Mouse (Mus musculus): Measurements from ENCODE around the gene Zfp54.
"Not testable (repeated sequence)": the region's sequence is repeated elsewhere in the genome, so short reads cannot be mapped to it uniquely, and the experiment has no call there.

Gene Zfp54

DNA sequence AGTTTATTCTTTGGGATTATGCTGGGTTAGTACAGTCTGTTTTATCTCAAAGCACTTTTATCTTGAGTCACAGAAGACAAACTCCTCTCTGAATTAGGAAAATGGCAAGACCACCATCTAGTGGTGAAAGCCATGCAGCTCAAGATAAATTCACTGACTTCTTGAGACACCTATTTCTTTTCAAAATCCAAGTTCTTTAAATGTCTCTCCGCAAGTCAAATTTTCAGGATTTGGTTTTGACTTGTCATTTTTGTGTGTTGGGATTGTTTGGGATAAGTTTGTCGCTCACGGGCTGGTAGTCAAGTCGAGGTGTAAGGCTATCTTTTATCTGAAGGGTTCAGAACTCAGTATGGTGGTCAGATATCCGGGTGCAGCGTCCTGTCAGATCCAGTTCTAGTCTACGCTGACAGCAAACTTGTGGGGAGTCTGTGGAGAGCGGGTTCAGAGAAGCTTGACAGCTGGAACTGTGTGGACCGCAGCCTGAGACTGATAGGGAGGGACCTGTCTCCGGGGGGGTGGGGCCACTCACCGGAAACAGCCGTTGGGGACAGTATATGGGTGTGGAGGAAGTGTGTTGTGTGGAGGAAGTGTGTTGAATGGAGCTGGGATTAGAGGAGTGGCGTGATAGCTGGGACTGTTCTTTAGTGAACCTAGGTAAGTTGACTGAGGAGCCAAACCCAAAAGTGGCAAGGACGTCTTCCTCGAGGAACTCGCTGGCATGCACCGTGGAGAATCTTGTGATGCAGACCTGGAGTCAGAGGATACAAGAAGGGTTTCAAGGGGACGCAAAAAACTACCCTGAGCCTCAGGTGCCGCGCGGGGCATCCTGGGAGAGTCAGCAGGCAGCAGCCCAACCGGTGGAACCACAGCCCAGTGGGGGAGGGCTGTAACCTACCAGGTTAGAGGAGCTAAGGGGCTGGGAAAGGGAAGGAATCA lies at the start of gene Zfp54:
TSS of gene Zfp54 (plus strand) at position 564 of the 936 bp plus-strand sequence.
- peak; percentile 28 for DNase-seq

DNA sequence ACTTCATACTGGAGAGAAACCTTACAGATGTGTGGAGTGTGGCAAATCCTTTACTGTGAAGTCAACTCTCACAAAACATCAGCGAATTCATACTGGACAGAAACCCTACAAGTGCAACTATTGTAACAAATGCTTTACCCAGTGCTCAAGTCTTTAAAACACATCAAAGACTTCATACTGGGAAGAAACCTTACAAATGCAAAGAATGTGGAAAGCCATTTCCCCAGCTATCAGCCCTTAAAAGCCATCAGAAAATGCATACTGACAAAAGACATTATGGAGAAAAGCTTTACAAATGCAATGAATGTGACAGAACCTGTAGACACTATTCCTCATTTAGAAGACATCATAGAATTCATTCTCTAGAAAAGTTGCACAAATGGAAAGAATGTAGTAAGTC lies 47.7 kb upstream of the Zfp54 start:
- DNase-seq, result no peak

DNA sequence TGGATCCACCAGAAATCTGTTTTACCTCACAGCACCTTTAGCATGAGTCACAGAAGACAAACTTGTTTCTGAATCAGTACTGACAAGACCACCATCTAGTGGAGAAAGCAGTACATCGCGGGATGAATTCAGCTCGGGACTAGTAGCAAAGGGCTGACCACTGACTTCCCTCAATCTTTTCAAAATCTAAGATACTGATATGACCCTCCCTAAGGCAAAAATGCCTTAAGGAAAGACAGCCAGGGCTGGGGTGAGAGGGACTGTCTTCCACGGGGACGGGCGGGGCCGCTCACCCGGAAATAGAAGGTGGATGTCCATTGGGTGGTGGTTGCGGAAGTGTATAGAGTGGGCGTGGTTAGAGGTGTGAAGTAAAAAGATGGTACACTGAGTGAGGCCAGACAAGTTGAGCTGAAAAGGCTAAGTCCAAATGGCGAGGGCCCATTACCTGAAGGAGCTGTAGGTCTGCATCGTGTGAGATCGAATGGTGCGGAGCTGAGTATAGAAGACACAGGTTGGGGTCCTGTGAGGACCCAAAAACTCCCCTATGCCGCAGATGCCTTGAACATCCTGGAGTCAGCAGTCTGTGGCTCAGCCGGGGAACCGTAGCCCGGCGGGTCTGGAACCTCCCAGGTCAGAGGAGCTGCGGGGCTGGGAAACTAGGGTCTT lies 39.5 kb upstream of the Zfp54 start, which contains the start of gene Zfp677:
TSS of gene Zfp677 (plus strand) at position 358 of the 666 bp plus-strand sequence.
- peak; percentile 33 for DNase-seq

- DNase-seq, result no peak
Measured at GRCm38 (mm10) chr17:21384057-21384411, 39.0 kb upstream of the Zfp54 start.

GRCm38 (mm10) chr17:21438806-21439400 lies 15.9 kb downstream of the Zfp54 start:
- not testable (repeated sequence) for DNase-seq

- DNase-seq, result peak; percentile 49
Measured at GRCm38 (mm10) chr17:21449669-21450068, 26.6 kb downstream of the Zfp54 start.

- peak; percentile 71 for DNase-seq
Measured at GRCm38 (mm10) chr17:21450138-21450704, 27.2 kb downstream of the Zfp54 start, which contains the start of gene Zfp51. Gene Zfp51, plus strand, starts transcription at chr17:21450374.

DNA sequence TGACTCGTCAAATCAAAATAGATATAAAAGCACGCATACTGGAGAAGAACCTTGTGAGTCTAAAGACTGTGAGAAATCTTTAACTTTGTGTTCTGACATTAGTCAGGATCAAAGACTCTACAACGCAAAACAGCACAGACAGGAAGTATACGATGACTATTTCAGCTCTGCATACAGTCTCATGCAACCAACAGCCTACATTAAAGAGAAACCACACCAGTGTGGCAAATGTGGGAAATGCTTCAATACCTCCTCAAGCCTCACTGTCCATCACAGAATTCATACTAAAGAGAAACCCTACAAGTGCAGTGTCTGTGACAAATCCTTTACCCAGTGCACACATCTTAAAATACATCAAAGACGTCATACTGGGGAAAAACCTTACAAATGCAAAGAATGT lies 40.5 kb downstream of the Zfp54 start:
- no peak for DNase-seq

- DNase-seq, result no peak
Measured at GRCm38 (mm10) chr17:21472032-21472652, 49.1 kb downstream of the Zfp54 start.

- DNase-seq, result no peak
Measured at GRCm38 (mm10) chr17:21472653-21473307, 49.8 kb downstream of the Zfp54 start.

DNA sequence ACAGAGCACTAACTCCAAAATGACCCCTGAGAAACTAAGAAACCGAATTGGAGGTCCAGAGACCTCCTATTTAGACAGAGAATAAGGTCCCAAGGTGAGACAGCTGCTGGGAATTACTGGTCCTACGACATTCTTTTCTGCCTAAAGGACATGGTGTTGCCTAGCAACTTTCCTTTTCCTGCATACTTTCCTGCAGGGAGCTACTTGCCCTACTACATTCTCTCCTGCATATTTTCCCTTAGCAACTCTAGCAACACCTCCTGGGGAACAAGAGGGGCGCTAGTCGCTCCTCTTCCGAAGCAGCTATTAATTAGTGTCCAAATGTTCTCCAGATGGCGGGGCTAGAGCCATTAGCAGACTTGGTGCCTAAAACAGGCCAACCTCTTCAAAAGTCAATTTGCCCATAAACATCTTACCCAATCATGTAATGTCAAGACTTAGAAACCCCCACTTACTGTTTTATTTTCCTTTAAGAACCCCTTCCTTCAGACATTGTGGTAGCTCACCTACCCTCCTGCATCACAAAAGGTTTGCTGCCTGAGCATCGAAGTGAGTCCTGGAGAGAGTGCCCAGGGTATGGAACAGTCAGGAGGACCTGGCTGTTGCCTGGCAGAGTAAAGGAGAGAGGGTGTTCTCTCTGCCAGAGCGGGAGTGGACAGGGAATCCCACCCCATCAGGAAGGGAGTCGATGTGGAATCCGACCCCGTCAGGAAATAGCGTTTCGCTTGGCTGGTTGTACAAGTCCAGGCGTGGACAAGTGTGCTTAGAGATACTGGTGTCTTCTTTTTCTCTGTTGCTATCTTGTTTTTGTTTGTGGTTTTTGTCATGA lies 50.5 kb downstream of the Zfp54 start:
- no peak for DNase-seq

DNA sequence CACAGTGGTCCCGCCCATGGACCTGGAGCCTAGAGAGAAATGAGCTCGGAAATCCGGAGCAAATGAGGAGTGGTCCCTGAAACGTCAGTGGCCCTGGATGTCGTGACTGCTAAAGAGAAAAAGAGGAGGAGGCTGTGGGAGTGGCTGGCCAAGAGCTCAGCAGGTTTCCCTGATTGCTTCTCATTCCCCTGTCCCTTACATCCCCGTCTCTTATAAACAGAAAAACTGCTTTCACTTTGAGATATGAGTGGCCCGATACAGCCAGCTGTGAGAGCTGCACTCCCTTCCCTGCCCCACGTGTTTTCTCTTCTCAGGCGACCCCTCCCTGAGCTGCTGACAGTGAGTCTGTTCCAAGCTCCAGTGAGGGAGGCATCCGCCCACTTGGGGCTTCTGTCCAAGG lies 51.7 kb downstream of the Zfp54 start:
- not testable (repeated sequence) for DNase-seq

DNA sequence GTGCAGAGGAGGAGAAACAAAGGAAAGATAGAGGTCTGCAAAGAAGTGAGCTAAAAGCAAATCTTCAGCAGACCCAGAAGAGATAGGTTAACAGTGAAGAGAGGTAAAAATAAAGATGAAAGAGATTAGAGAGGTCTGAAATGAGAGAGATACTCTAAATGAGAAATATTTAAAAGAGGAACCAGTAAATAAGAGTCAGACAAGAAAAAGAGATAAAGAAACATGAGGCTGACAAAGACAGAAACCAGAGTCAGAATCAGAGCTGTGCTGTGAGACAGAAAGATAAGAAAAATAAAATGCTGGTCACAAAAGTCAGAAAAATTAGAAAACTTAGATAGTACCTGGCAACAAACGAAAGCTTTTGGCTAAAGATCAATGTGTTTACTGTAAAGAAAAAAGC lies 52.3 kb downstream of the Zfp54 start:
- DNase-seq, result not testable (repeated sequence)

GRCm38 (mm10) chr17:21476351-21476750 lies 53.3 kb downstream of the Zfp54 start:
- DNase-seq, result not testable (repeated sequence)

DNA sequence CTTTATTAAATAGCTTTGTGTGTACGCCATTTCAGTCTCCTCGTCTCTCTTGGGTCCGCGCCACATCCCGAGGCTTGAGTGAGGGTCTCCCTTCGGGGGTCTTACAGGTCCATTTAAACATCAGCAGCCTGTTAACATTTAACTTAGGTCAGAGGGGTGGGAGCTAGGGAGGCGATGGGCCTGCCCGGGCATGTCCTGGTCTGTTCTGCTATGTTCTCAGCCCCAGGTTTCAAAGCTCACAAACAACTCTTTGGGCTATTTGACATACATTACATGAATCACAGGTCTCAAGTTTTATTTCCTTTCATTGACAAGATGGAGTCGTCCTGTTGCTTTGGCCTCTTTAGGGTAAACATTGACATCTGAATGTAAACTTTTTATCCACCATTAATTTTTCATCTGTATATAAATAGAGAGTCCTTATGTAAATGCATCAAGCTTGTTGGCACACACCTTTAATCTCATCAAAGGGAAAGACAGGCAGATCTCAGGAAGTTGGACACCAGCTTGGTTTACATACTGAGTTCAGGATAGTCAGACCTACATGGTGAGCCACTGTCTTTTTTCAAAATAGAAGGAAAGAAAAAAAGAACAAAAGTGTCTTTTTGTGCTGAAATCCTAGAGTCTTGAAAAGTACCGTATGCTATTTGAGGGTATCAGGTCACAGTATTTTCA lies 55.2 kb downstream of the Zfp54 start:
- not testable (repeated sequence) for DNase-seq

Data from right cerebral cortex, postnatal 14 days (tissue).